Mouse (Mus musculus) MEL (cell line): ENCODE results near the gene Cul3. TPM values are rescaled to one million over a fixed set of nuclear protein-coding genes. Genes with fewer than 3 reads are reported as not detected.

ENCODE experiments used
- DNase-seq: peaks from one replicate; pipeline ENCODE4 v3.0.0; 2011; ENCODE audit warnings: low read depth, low spot score
- H3K27ac ChIP-seq: 2 replicates; pipeline ENCODE4 v1.5.1; 2012; ENCODE audit warnings: low read depth, mild to moderate bottlenecking, control low read depth, low read length, moderate library complexity; ENCODE audit not compliant: control insufficient read depth
- H3K27me3 ChIP-seq, 2 experiments: fragments of 150-350 bp in 1 of 2; sonication (generic) in 1 of 2; 2 replicates each; pipeline ENCODE4 v1.6.1; 2012; ENCODE audit warnings: low read length in 2 of 2, mild to moderate bottlenecking in 2 of 2, improper control_type of control experiment in 1 of 2, moderate library complexity in 1 of 2; ENCODE audit not compliant: insufficient read depth in 2 of 2, control insufficient read depth in 1 of 2
- H3K36me3 ChIP-seq, 2 experiments: 2 replicates each; pipeline ENCODE4 v1.6.1; 2012 to 2014; ENCODE audit warnings: low read length in 2 of 2, improper control_type of control experiment in 1 of 2, inconsistent platforms in 1 of 2, mild to moderate bottlenecking in 1 of 2; ENCODE audit not compliant: insufficient read depth in 2 of 2, control insufficient read depth in 1 of 2
- H3K4me1 ChIP-seq, 2 experiments: fragments of 150-350 bp in 1 of 2; sonication (generic) in 1 of 2; 2 replicates each; pipeline ENCODE4 v1.6.1; 2012; ENCODE audit warnings: low read length in 2 of 2, improper control_type of control experiment in 1 of 2, mild to moderate bottlenecking in 1 of 2; ENCODE audit not compliant: insufficient read depth in 2 of 2, control insufficient read depth in 1 of 2
- H3K4me3 ChIP-seq, 2 experiments: fragments of 150-350 bp in 1 of 2; sonication (generic) in 1 of 2; 2 replicates each; pipeline ENCODE4 v1.5.1; 2012; ENCODE audit warnings: low read depth in 2 of 2, low read length in 2 of 2, mild to moderate bottlenecking in 2 of 2, moderate library complexity in 2 of 2, control low read depth in 1 of 2, improper control_type of control experiment in 1 of 2; ENCODE audit not compliant: control insufficient read depth in 1 of 2, insufficient read depth in 1 of 2
- H3K79me2 ChIP-seq: 2 replicates; pipeline ENCODE4 v1.6.1; 2012; ENCODE audit warnings: mild to moderate bottlenecking, low read length, moderate library complexity; ENCODE audit not compliant: control insufficient read depth, poor library complexity, insufficient read depth
- H3K9ac ChIP-seq: 2 replicates; pipeline ENCODE4 v1.6.1; 2012; ENCODE audit warnings: low read depth, mild to moderate bottlenecking, control low read depth, low read length, moderate library complexity; ENCODE audit not compliant: control insufficient read depth, poor library complexity, severe bottlenecking
- H3K9me3 ChIP-seq: fragments of 150-350 bp; sonication (generic); replicated peaks from 2 replicates; pipeline ENCODE4 v1.6.1; 2012; ENCODE audit warnings: mild to moderate bottlenecking, low read length, improper control_type of control experiment, moderate library complexity; ENCODE audit not compliant: insufficient read depth
- CHD1 ChIP-seq: IDR thresholded peaks from 2 replicates; pipeline ENCODE4 v1.6.1; 2012; ENCODE audit warnings: low read depth, mild to moderate bottlenecking, inconsistent platforms, low read length, improper control_type of control experiment
- CHD2 ChIP-seq: IDR thresholded peaks from 2 replicates; pipeline ENCODE4 v1.6.1; 2011; ENCODE audit warnings: low read length, improper control_type of control experiment
- CTCF ChIP-seq, 3 experiments: IDR thresholded peaks in 2 of 3; conservative IDR thresholded peaks in 1 of 3; 2 replicates each; pipeline ENCODE4 v1.5.1; 2011 to 2012; ENCODE audit warnings: low read length in 3 of 3, low read depth in 2 of 3, mild to moderate bottlenecking in 2 of 3, improper control_type of control experiment in 1 of 3, inconsistent platforms in 1 of 3, mixed read lengths in 1 of 3, moderate library complexity in 1 of 3; ENCODE audit not compliant: control insufficient read depth in 1 of 3, insufficient read depth in 1 of 3, poor library complexity in 1 of 3, severe bottlenecking in 1 of 3
- EP300 ChIP-seq, 2 experiments: IDR thresholded peaks; 2 replicates each; pipeline ENCODE4 v1.6.1; 2011; ENCODE audit warnings: improper control_type of control experiment in 2 of 2, low read length in 2 of 2, low read depth in 1 of 2, mild to moderate bottlenecking in 1 of 2
- ETS1 ChIP-seq: IDR thresholded peaks from 2 replicates; pipeline ENCODE4 v1.6.1; 2012; ENCODE audit warnings: low read depth, mild to moderate bottlenecking, inconsistent platforms, low read length, improper control_type of control experiment, moderate library complexity
- GATA1 ChIP-seq: IDR thresholded peaks from 2 replicates; pipeline ENCODE4 v1.6.1; 2011; ENCODE audit warnings: low read depth, low read length, improper control_type of control experiment
- HCFC1 ChIP-seq: IDR thresholded peaks from 2 replicates; pipeline ENCODE4 v1.6.1; 2012; ENCODE audit warnings: low read depth, mild to moderate bottlenecking, inconsistent platforms, low read length, improper control_type of control experiment, moderate library complexity
- KAT2A ChIP-seq: conservative IDR thresholded peaks from 2 replicates; pipeline ENCODE4 v1.6.1; 2012; ENCODE audit warnings: low read depth, low read length, improper control_type of control experiment, inconsistent platforms
- MEF2A ChIP-seq: IDR thresholded peaks from 2 replicates; pipeline ENCODE4 v1.6.1; 2014; ENCODE audit warnings: low read depth, mild to moderate bottlenecking, inconsistent platforms, low read length, improper control_type of control experiment; ENCODE audit not compliant: poor library complexity, insufficient replicate concordance, severe bottlenecking; ENCODE audit errors: extremely low read depth
- MXI1 ChIP-seq: IDR thresholded peaks from 2 replicates; pipeline ENCODE4 v1.6.1; 2011; ENCODE audit warnings: mild to moderate bottlenecking, low read depth, low read length, improper control_type of control experiment
- MYB ChIP-seq: IDR thresholded peaks from 2 replicates; pipeline ENCODE4 v1.6.1; 2011; ENCODE audit warnings: mild to moderate bottlenecking, low read depth, low read length, improper control_type of control experiment
- MYC ChIP-seq: IDR thresholded peaks from 2 replicates; pipeline ENCODE4 v1.6.1; 2011; ENCODE audit warnings: low read depth, mild to moderate bottlenecking, low read length, improper control_type of control experiment, moderate library complexity
- NELFE ChIP-seq: IDR thresholded peaks from 2 replicates; pipeline ENCODE4 v1.6.1; 2011; ENCODE audit warnings: low read depth, low read length, improper control_type of control experiment
- POLR2A ChIP-seq, 2 experiments: IDR thresholded peaks; 2 replicates each; pipeline ENCODE4 v1.6.1; 2011 to 2012; ENCODE audit warnings: low read length in 2 of 2, mild to moderate bottlenecking in 2 of 2, control low read depth in 1 of 2, improper control_type of control experiment in 1 of 2, low read depth in 1 of 2, moderate library complexity in 1 of 2; ENCODE audit not compliant: control insufficient read depth in 1 of 2, insufficient read depth in 1 of 2, poor library complexity in 1 of 2
- POLR2AphosphoS2 ChIP-seq: IDR thresholded peaks from 2 replicates; pipeline ENCODE4 v1.6.1; 2011; ENCODE audit warnings: low read length, improper control_type of control experiment
- RCOR1 ChIP-seq: IDR thresholded peaks from 2 replicates; pipeline ENCODE4 v1.6.1; 2012; ENCODE audit warnings: low read depth, mild to moderate bottlenecking, inconsistent platforms, low read length, improper control_type of control experiment
- SIN3A ChIP-seq: IDR thresholded peaks from 2 replicates; pipeline ENCODE4 v1.6.1; 2012; ENCODE audit warnings: low read length, improper control_type of control experiment, inconsistent platforms
- TAL1 ChIP-seq: IDR thresholded peaks from 2 replicates; pipeline ENCODE4 v1.6.1; 2012; ENCODE audit warnings: mild to moderate bottlenecking, inconsistent platforms, low read length, moderate library complexity, mixed read lengths
- TBP ChIP-seq: IDR thresholded peaks from 2 replicates; pipeline ENCODE4 v1.8.0; 2011; ENCODE audit warnings: low read depth, low read length, improper control_type of control experiment
- USF1 ChIP-seq: IDR thresholded peaks from 2 replicates; pipeline ENCODE4 v1.6.1; 2014; ENCODE audit warnings: low read depth, mild to moderate bottlenecking, inconsistent platforms, low read length, improper control_type of control experiment, moderate library complexity
- ZC3H11A ChIP-seq: IDR thresholded peaks from 2 replicates; pipeline ENCODE4 v1.6.1; 2012; ENCODE audit warnings: low read depth, mild to moderate bottlenecking, inconsistent platforms, low read length, improper control_type of control experiment
- ZMIZ1 ChIP-seq: IDR thresholded peaks from 2 replicates; pipeline ENCODE4 v1.6.1; 2012; ENCODE audit warnings: low read depth, mild to moderate bottlenecking, inconsistent platforms, low read length, improper control_type of control experiment, moderate library complexity
- polyA plus RNA-seq, 2 experiments: library from polyadenylated mRNA; stranded (reverse) in 1 of 2; unstranded in 1 of 2; fragments of >175 nt in 1 of 2; fragments of >200 nt in 1 of 2; gene quantifications; 2 replicates each; pipeline versions ENCODE4 v1.2.1 to v1.2.4; 2012; ENCODE audit warnings: low replicate concordance in 2 of 2, low read depth in 1 of 2; ENCODE audit not compliant: insufficient read length in 2 of 2, insufficient read depth in 1 of 2, missing spikeins in 1 of 2
- total RNA-seq: library from RNA; depleted of rRNA; stranded (reverse); fragments of 300-350 nt; gene quantifications from 2 replicates; pipeline ENCODE4 v1.2.3, GENCODE M21; 2012

The Cul3 gene
- total and polyA plus RNA-seq, 3 experiments, result 68.2 to 1,559 (median 90.9) TPM

GRCm38 (mm10) chr1:80250247-80250646, 90.0 kb downstream of the Cul3 start:
- Histone ChIP-seq H3K4me1 (no peaks in the 10 kb centered on the region), H3K4me3 (no peak overlapping the region), H3K9me3 (no peaks in the 10 kb centered on the region), H3K79me2 (no peaks in the 10 kb centered on the region), H3K27me3 (no peaks in the 10 kb centered on the region; a peak in 2 of 4 replicates), H3K36me3 (no peaks in the 10 kb centered on the region), H3K27ac (no peak overlapping the region), H3K9ac (no peak overlapping the region)
- no peak for TF ChIP-seq EP300 (IDR thresholded peaks at IDR 0.05; ENCODE audit: low read depth in 1 of 2, low read length in 2 of 2)
- no peak for TF ChIP-seq TAL1
- TF ChIP-seq NELFE, result no peak
- no peak for TF ChIP-seq HCFC1
- TF ChIP-seq KAT2A, result no peak
- TF ChIP-seq CTCF (IDR thresholded peaks at IDR 0.05 in 2 of 3, conservative IDR thresholded peaks at IDR 0.05 in 1 of 3; ENCODE audit: control insufficient read depth in 1 of 3, insufficient read depth in 1 of 3, low read depth in 2 of 3, low read length in 3 of 3, poor library complexity in 1 of 3, severe bottlenecking in 1 of 3), result no peak
- no peak for TF ChIP-seq CHD1
- TF ChIP-seq USF1, result no peak
- TF ChIP-seq MYC, result no peak
- TF ChIP-seq RCOR1, result no peak
- no peak for TF ChIP-seq POLR2A (IDR thresholded peaks at IDR 0.05; ENCODE audit: control insufficient read depth in 1 of 2, insufficient read depth in 1 of 2, low read depth in 1 of 2, low read length in 2 of 2, poor library complexity in 1 of 2)
- no peak for TF ChIP-seq MYB
- DNase-seq, result no peak

- Histone ChIP-seq H3K27me3 (no peaks in the 10 kb centered on the region; a peak in 2 of 4 replicates), H3K9ac (no peak overlapping the region), H3K4me3 (no peak overlapping the region), H3K27ac (no peak overlapping the region), H3K36me3 (no peaks in the 10 kb centered on the region), H3K4me1 (no peaks in the 10 kb centered on the region), H3K9me3 (no peaks in the 10 kb centered on the region), H3K79me2 (no peaks in the 10 kb centered on the region)
- TF ChIP-seq ZC3H11A (no peak), MXI1 (no peak), TBP (no peak), HCFC1 (no peak), ETS1 (no peak), CTCF (IDR thresholded peaks at IDR 0.05 in 2 of 3, conservative IDR thresholded peaks at IDR 0.05 in 1 of 3; ENCODE audit: control insufficient read depth in 1 of 3, insufficient read depth in 1 of 3, low read depth in 2 of 3, low read length in 3 of 3, poor library complexity in 1 of 3, severe bottlenecking in 1 of 3) (no peak), SIN3A (no peak), GATA1 (no peak), MEF2A (no peak), POLR2A (IDR thresholded peaks at IDR 0.05; ENCODE audit: control insufficient read depth in 1 of 2, insufficient read depth in 1 of 2, low read depth in 1 of 2, low read length in 2 of 2, poor library complexity in 1 of 2) (no peak), CHD2 (no peak), ZMIZ1 (no peak), MYB (no peak), POLR2AphosphoS2 (no peak)
- no peak for DNase-seq
These were observed 93.1 kb downstream of the Cul3 start for GRCm38 (mm10) chr1:80247131-80247530.
